Mouse (Mus musculus) CH12.LX (cell line): Measurements from ENCODE around the gene Samd4b. TPM values are rescaled to one million over a fixed set of nuclear protein-coding genes. Genes with fewer than 3 reads are reported as not detected.

Experiments used
- DNase-seq: peaks from one replicate; pipeline ENCODE4 v3.0.0-alpha.2; 2013; ENCODE audit errors: extremely low read depth
- H3K27ac ChIP-seq: 2 replicates; pipeline ENCODE4 v1.5.1; 2012; ENCODE audit warnings: low read depth, mild to moderate bottlenecking, control low read depth, moderate library complexity; ENCODE audit not compliant: insufficient read depth
- H3K27me3 ChIP-seq: replicated peaks from 2 replicates; pipeline ENCODE3; 2012; ENCODE audit warnings: inconsistent platforms
- H3K36me3 ChIP-seq, 2 experiments: replicated peaks in 1 of 2; 2 replicates each; pipeline versions ENCODE3 to v1.6.1; 2012; ENCODE audit warnings: inconsistent platforms in 1 of 2, low read length in 1 of 2, mild to moderate bottlenecking in 1 of 2, mixed read lengths in 1 of 2, moderate library complexity in 1 of 2; ENCODE audit not compliant: control insufficient read depth in 1 of 2, insufficient read depth in 1 of 2
- H3K4me1 ChIP-seq, 2 experiments: 2 replicates each; pipeline ENCODE4 v1.6.1; 2012; ENCODE audit warnings: inconsistent platforms in 1 of 2, moderate library complexity in 1 of 2; ENCODE audit not compliant: insufficient read depth in 2 of 2, control insufficient read depth in 1 of 2
- H3K4me2 ChIP-seq: 2 replicates; pipeline ENCODE4 v1.6.1; 2012; ENCODE audit warnings: low read depth, mild to moderate bottlenecking, control low read depth; ENCODE audit not compliant: poor library complexity, insufficient read depth, severe bottlenecking
- H3K4me3 ChIP-seq, 3 experiments: fragments of 150-350 bp in 1 of 3; sonication (generic) in 1 of 3; replicated peaks in 1 of 3; 2 replicates each; pipeline versions ENCODE3 to v1.5.1; 2011 to 2012; ENCODE audit warnings: low read depth in 2 of 3, low read length in 2 of 3, mild to moderate bottlenecking in 2 of 3, moderate library complexity in 2 of 3, control low read depth in 1 of 3, improper control_type of control experiment in 1 of 3, inconsistent platforms in 1 of 3, mixed read lengths in 1 of 3; ENCODE audit not compliant: poor library complexity in 1 of 3
- H3K79me2 ChIP-seq: replicated peaks from 2 replicates; pipeline ENCODE4 v1.6.1; 2012; ENCODE audit warnings: mild to moderate bottlenecking, moderate library complexity; ENCODE audit not compliant: control insufficient read depth, poor library complexity, insufficient read depth, severe bottlenecking; ENCODE audit errors: extremely low read depth
- H3K9ac ChIP-seq: 2 replicates; pipeline ENCODE4 v1.6.1; 2012; ENCODE audit warnings: low read depth, mild to moderate bottlenecking, control low read depth, moderate library complexity; ENCODE audit not compliant: insufficient read depth
- H3K9me3 ChIP-seq: replicated peaks from 2 replicates; pipeline ENCODE3; 2012; ENCODE audit warnings: low read length, inconsistent platforms, mixed read lengths
- CHD1 ChIP-seq: IDR thresholded peaks from 2 replicates; pipeline ENCODE4 v1.6.1; 2012; ENCODE audit warnings: low read depth, low read length, improper control_type of control experiment, inconsistent platforms
- ELF1 ChIP-seq: IDR thresholded peaks from 2 replicates; pipeline ENCODE4 v1.6.1; 2014; ENCODE audit warnings: low read depth, mild to moderate bottlenecking, inconsistent platforms, low read length, improper control_type of control experiment
- GABPA ChIP-seq: IDR thresholded peaks from 2 replicates; pipeline ENCODE4 v1.6.1; 2012; ENCODE audit warnings: low read depth, low read length, improper control_type of control experiment, inconsistent platforms; ENCODE audit not compliant: insufficient replicate concordance
- MYC ChIP-seq: IDR thresholded peaks from 2 replicates; pipeline ENCODE4 v1.6.1; 2011; ENCODE audit warnings: low read depth, mild to moderate bottlenecking, improper control_type of control experiment, low read length
- NELFE ChIP-seq: IDR thresholded peaks from 2 replicates; pipeline ENCODE4 v1.6.1; 2011; ENCODE audit warnings: low read depth, low read length, improper control_type of control experiment
- POLR2A ChIP-seq: IDR thresholded peaks from 2 replicates; pipeline ENCODE4 v1.6.1; 2011; ENCODE audit warnings: low read depth, mild to moderate bottlenecking, improper control_type of control experiment, low read length
- RAD21 ChIP-seq: IDR thresholded peaks from 2 replicates; pipeline ENCODE4 v1.6.1; 2011; ENCODE audit warnings: low read depth, mild to moderate bottlenecking, low read length, improper control_type of control experiment, moderate library complexity
- RCOR1 ChIP-seq: conservative IDR thresholded peaks from 2 replicates; pipeline ENCODE4 v1.6.1; 2012; ENCODE audit warnings: low read depth, mild to moderate bottlenecking, inconsistent platforms, low read length, improper control_type of control experiment
- TBP ChIP-seq: conservative IDR thresholded peaks from 2 replicates; pipeline ENCODE4 v1.6.1; 2011; ENCODE audit warnings: low read depth, low read length, improper control_type of control experiment
- TCF12 ChIP-seq: IDR thresholded peaks from 2 replicates; pipeline ENCODE4 v1.6.1; 2014; ENCODE audit warnings: low read depth, mild to moderate bottlenecking, inconsistent platforms, low read length, improper control_type of control experiment
- UBTF ChIP-seq: IDR thresholded peaks from 2 replicates; pipeline ENCODE4 v1.6.1; 2012; ENCODE audit warnings: low read depth, mild to moderate bottlenecking, inconsistent platforms, low read length, improper control_type of control experiment, moderate library complexity
- USF1 ChIP-seq: IDR thresholded peaks from 2 replicates; pipeline ENCODE4 v1.6.1; 2014; ENCODE audit warnings: low read depth, mild to moderate bottlenecking, inconsistent platforms, low read length, improper control_type of control experiment
- ZMIZ1 ChIP-seq: IDR thresholded peaks from 2 replicates; pipeline ENCODE4 v1.6.1; 2012; ENCODE audit warnings: low read depth, mild to moderate bottlenecking, inconsistent platforms, low read length, improper control_type of control experiment
- ZNF384 ChIP-seq: IDR thresholded peaks from 2 replicates; pipeline ENCODE4 v1.6.1; 2012; ENCODE audit warnings: low read depth, low read length, improper control_type of control experiment, inconsistent platforms
- dilution Hi-C: fragments of 300-500 bp; cut with MboI; formaldehyde crosslinking; loops from 2 replicates; pipeline ENCODE4 v1.14.3; 2020; ENCODE audit warnings: low sequenced_read_pairs; ENCODE audit not compliant: extremely low pct_unique_long_range_greater_than_20kb, extremely low pct_ligation_motif_present
- in situ Hi-C: fragments of 300-500 bp; cut with MboI; formaldehyde crosslinking; loops from 3 replicates; pipeline ENCODE4 v1.14.3; 2019; ENCODE audit warnings: low sequenced_read_pairs, low pct_ligation_motif_present, low pct_unique_long_range_greater_than_20kb, mixed read lengths
- polyA plus RNA-seq: library from polyadenylated mRNA; unstranded; fragments of >175 nt; gene quantifications from 2 replicates; pipeline ENCODE4 v1.2.1, GENCODE M21; 2012; ENCODE audit warnings: low read depth; ENCODE audit not compliant: insufficient read length
- total RNA-seq, 2 experiments: library from RNA; depleted of rRNA; stranded (reverse); fragments of 300-350 nt in 1 of 2; fragments of >200 nt in 1 of 2; gene quantifications; 2 replicates each; pipeline ENCODE4 v1.2.3; 2012 to 2014

The Samd4b gene
- total and polyA plus RNA-seq, 3 experiments = 3.7 to 24.6 (median 10.0) TPM

DNA sequence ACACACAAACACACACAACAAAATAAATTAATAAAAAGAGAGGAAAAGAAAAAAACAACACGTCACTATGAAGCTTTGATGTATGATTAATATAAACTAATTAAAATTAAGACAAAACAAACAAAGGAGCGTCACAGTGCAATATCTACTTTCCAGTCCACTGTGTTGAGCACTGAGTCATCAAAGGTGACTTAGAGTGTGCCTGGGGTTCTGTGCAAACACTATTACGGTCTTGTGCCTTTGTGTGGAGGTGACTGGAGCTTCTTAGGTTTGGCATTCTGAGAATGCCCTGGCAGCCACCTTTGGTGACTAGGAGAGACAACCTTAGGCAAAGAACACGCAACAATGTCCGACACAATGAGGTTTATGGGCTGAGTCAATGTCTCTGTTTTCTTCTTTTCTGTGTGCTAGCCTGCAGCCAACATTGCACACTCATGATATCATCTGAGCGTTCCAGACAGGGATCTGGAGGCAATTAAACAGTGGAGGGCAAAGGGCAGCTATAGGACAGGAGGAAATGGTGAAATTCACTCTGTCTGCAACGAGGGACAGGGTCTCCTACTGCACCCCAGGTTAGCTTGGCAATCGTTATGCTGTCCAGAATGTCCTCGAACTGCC, 21.3 kb upstream of the Samd4b start:
- no peak for TF ChIP-seq RCOR1
- TF ChIP-seq CHD1 = no peak
- no peak for TF ChIP-seq TCF12
- no peak for TF ChIP-seq ZNF384
- TF ChIP-seq GABPA = no peak
- no peak for TF ChIP-seq USF1
- no peak for TF ChIP-seq RAD21
- no peak for TF ChIP-seq TBP
- no peak for TF ChIP-seq MYC
- no peak for TF ChIP-seq UBTF
- DNase-seq = no peak
- in situ Hi-C loops (no loop called here), dilution Hi-C loops (no loop called here)
- H3K36me3 ChIP-seq = no peaks in the 10 kb centered on the region
- H3K79me2 ChIP-seq = no peaks in the 10 kb centered on the region
- peaks cover 38% of the 10 kb centered on the region for H3K27me3 ChIP-seq
- H3K4me2 ChIP-seq = no peak overlapping the region
- no peaks in the 10 kb centered on the region for H3K9me3 ChIP-seq
- no peak overlapping the region for H3K27ac ChIP-seq
- H3K4me3 ChIP-seq = no peak overlapping the region
- no peaks in the 10 kb centered on the region; a peak in 1 of 4 replicates for H3K4me1 ChIP-seq
- H3K9ac ChIP-seq = no peak overlapping the region

DNA sequence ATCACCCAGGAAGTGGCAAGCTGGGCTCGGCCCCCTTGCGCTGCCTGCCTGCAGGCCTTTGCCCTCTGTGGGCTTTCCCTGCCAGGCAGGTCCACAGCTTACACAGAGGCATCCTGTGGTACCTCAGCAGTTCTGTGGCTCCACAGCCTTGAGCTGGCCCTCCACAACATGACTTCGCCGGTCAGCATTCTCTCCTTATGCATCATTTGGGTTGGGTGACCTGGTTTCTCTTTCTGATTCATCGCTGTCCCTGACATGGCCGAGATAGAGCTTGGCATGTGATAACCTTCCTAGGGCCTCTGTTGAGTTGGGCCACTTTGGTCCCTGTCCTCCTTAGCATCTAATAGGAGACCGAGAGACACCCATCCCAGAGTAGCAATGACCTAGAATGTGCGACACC, 8.0 kb upstream of the Samd4b start:
- H3K9me3 ChIP-seq = no peaks in the 10 kb centered on the region
- in situ Hi-C loops (no loop called here), dilution Hi-C loops (no loop called here)
- H3K36me3 ChIP-seq = no peaks in the 10 kb centered on the region
- H3K27me3 ChIP-seq = no peaks in the 10 kb centered on the region
- H3K27ac ChIP-seq = no peak overlapping the region
- no peak overlapping the region for H3K4me3 ChIP-seq
- H3K4me1 ChIP-seq = peaks cover 4 to 12% of the 10 kb centered on the region in 2 experiments; a peak in 3 of 4 replicates
- DNase-seq = no peak
- no peak overlapping the region for H3K4me2 ChIP-seq
- H3K9ac ChIP-seq = no peak overlapping the region
- TF ChIP-seq ZNF384 (no peak), ZMIZ1 (no peak), NELFE (no peak), GABPA (no peak), ELF1 (no peak), POLR2A (no peak)
- no peaks in the 10 kb centered on the region for H3K79me2 ChIP-seq
